Mouse (Mus musculus) small intestine, adult 2 months (tissue): ENCODE data around the gene Tuba1c.

Source experiments
- CTCF ChIP-seq: fragments of 200-500 bp; IDR thresholded peaks from 2 replicates; pipeline ENCODE4 v1.5.1; 2012; ENCODE audit warnings: low read depth, mild to moderate bottlenecking, control low read depth, inconsistent platforms, low read length, moderate library complexity, mixed read lengths; ENCODE audit not compliant: insufficient replicate concordance, insufficient read length; ENCODE audit errors: extremely low read depth
- POLR2A ChIP-seq: fragments of 200-500 bp; IDR thresholded peaks from 2 replicates; pipeline ENCODE4 v1.6.1; 2012; ENCODE audit warnings: low read depth, mild to moderate bottlenecking, control low read depth, inconsistent platforms, low read length, moderate library complexity

DNA sequence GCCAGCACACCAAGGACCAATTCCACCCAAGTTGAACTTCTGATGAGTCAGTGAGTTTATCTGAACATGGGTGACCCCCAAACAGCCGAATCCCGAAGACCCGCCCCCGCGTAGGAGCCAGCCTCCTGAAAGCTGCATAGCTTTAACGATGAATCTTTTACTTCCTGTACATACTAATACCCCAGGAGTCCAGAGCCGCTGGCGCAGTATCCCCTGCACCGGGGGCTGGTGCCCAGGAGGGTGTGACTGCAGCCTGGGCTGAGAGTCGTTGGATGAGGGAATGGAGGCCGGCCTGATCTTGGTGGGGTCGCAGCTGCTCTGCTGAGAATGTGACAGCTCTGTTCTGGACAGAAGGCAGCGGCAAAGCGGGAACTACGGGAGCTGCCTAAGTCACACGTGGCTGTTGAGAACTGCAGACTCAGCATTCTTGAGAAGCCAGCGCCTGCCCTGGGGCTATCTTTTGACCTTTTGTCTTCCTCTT is 28.2 kb upstream of the Tuba1c start:
- TF ChIP-seq POLR2A: no peak
- no peak for TF ChIP-seq CTCF
